Mouse (Mus musculus) heart, adult 9 months (tissue): ENCODE measurements around the gene Hacd4.
"Not testable (repeated sequence)": the region's sequence is repeated elsewhere in the genome, so short reads cannot be mapped to it uniquely, and the experiment has no call there.

Experiments used
- DNase-seq, 2 experiments: peaks; one replicate each; pipeline ENCODE4 v3.0.0; 2022; ENCODE audit warnings: low spot score in 2 of 2

The Hacd4 gene

GRCm38 (mm10) chr4:88436593-88437165 lies 2.0 kb downstream of the Hacd4 start:
- no peak for DNase-seq

DNA sequence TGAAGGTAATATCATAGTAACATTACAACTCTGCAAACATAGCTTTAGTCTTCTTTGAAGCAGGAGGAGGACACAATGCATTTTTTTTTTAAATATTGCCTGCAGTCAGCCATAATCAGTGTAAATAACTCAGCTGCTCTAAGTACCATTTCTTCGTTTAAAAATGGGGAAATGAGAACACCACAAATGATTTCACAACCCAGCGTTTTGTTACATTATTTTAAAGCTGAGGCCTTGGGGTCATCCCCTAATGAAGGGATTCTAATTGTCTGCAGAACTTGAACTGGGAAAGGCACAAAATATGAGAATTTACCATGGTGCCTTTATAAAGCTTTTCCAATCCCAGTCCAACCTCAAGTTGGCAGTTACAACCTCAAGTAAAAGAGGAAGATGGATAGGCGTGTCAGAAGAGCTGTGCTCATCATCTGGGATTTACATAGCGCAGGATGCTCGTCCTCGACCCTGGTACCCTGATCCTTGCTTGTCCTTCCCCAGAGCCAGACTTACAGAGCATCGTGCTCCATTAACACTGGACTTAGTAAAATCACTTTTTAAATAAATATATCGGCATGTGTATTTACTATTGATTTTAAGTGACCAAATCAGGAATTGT lies 6.2 kb downstream of the Hacd4 start:
- peak in 1 of 2 experiments; percentile 15 for DNase-seq

GRCm38 (mm10) chr4:88427630-88428239 lies 11.0 kb downstream of the Hacd4 start:
- no peak for DNase-seq

GRCm38 (mm10) chr4:88424563-88424962 lies 14.2 kb downstream of the Hacd4 start:
- no peak for DNase-seq

GRCm38 (mm10) chr4:88419378-88419777 lies 19.4 kb downstream of the Hacd4 start:
- DNase-seq = no peak

- DNase-seq = no peak
These were observed 23.7 kb downstream of the Hacd4 start for GRCm38 (mm10) chr4:88415017-88415416.

DNA sequence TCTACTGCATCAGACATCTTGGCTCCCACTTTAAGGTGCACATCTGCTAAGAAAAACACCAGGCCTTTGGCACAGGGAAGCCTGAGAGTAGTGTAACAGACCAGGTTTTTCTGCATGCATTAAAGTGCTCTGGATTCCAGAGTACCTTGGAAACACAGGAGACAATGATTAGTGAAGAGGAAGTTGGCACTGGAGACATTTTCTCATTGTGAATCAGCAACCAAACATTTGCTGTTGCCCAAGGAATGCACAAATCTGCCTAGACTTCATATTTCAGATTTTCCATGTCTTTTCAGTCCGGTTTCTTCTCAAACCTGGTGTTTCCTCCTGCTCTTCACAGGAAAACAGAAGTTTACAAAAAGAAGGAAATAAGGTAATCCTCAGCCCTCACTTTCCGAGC lies 26.4 kb downstream of the Hacd4 start:
- no peak for DNase-seq

GRCm38 (mm10) chr4:88409279-88409678 lies 29.4 kb downstream of the Hacd4 start:
- DNase-seq = no peak

- peak; percentile 6 to 13 for DNase-seq
These were observed 31.6 kb downstream of the Hacd4 start for GRCm38 (mm10) chr4:88406887-88407696.

DNA sequence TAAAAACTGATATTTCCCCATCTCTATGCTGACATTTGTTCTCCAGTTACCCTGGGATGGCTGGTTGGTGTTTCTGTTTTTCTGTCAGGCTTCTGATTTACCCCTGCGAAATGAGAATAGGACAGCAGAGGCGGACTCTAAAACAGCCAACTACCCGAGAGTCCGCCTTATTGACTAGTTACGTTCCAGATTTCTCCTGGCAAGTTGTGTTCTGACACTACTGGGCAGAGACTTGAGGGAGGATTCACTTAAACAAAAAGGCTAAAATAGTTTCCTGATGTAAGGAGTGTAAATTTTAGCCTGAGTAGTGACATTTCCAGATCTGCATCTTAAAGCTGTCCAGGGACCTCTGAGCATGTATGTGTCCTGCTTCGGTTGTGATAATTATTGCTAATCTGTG lies 35.8 kb downstream of the Hacd4 start:
- no peak for DNase-seq

DNA sequence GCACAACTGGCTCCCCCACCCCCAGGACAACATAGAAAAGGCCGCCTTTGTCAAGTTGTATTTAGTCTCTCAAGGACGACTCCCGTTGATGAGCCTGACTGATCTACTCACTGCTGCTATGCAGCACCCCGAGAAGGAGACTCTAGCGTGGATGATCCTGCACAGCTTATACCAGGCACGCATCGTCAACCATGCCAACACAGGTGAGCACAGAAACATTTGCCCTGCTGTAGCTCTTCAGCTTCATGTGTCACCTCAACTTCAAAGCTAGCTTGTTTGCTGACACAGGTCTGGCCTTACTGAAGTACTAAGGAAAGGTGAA lies 37.8 kb downstream of the Hacd4 start:
- no peak for DNase-seq

DNA sequence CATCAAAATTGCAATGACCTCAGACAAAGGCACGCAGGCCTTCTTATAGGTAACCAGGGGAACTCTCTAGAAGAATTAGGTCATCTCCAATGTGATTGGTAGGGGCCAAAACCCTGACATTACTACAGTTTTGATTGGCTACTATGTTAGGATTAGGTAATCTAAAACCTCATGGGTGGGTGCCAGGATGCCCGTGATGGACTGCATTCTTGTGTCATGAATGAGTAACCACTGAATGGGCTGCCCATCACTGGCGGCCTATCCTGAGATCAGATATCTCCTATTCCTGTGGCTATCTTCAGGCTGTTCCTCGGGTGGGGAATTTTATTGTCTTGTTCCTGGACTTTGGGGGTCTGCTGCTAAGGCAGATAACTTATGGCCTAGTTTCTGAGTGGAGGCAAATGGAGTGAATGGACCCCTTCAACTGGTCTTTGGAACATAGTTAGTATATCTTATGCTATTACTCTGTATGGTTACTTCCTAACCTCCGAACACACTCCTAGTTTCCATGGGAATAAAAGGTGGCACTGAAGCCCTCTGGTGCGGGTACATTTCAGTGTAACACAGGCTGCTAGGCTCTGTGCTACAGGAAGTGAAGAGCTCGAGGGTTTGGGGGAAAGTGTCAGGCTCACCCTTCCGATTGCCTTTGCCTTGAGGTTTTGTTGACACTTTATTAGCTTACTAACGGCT lies 38.3 kb downstream of the Hacd4 start:
- DNase-seq = no peak

DNA sequence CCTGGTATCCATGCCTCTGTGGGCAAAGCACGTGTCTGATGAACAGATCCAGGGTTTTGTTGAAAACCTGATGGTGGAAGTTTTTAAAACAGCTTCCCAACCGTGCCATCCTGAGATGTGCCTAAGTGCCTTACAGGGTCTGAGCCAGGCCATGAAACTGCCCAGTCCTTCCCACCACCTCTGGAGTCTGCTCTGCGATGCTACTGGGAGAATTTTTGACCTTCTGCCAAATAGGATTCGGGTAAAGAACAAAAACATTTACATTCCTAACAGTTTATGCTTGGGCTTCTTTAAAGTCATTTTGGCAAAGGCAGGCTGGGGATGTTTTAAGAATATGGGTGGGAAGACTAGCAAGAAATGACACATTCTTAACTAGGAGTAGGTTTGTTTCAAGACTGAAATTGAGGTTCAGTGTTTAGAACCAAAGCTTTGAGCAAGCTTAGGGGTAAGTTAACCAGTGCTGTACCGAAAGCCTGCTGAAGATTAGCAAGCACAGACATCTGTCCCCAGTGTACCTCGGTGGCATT lies 41.7 kb downstream of the Hacd4 start:
- no peak for DNase-seq

GRCm38 (mm10) chr4:88395717-88396116 lies 43.0 kb downstream of the Hacd4 start:
- DNase-seq = peak; percentile 7 to 8

GRCm38 (mm10) chr4:88390596-88390995 lies 48.1 kb downstream of the Hacd4 start:
- not testable (repeated sequence) for DNase-seq

DNA sequence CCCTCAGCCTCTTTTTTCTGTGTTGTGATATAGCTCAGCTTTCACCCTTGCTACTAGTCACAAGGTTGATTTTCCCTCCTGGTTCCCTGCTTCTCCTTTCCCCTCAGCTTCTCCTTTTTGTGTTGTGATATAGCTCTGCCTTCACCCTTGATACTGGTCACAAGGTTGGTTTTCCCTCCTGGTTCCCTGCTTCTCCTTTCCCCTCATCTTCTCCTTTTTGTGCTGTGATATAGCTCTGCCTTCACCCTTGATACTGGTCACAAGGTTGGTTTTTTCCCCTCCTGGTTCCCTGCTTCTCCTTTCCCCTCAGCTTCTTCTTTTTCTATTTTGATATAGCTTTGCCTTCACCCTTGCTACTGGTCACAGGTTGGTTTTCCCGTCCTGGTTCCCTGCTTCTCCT lies 48.7 kb downstream of the Hacd4 start:
- no peak for DNase-seq

DNA sequence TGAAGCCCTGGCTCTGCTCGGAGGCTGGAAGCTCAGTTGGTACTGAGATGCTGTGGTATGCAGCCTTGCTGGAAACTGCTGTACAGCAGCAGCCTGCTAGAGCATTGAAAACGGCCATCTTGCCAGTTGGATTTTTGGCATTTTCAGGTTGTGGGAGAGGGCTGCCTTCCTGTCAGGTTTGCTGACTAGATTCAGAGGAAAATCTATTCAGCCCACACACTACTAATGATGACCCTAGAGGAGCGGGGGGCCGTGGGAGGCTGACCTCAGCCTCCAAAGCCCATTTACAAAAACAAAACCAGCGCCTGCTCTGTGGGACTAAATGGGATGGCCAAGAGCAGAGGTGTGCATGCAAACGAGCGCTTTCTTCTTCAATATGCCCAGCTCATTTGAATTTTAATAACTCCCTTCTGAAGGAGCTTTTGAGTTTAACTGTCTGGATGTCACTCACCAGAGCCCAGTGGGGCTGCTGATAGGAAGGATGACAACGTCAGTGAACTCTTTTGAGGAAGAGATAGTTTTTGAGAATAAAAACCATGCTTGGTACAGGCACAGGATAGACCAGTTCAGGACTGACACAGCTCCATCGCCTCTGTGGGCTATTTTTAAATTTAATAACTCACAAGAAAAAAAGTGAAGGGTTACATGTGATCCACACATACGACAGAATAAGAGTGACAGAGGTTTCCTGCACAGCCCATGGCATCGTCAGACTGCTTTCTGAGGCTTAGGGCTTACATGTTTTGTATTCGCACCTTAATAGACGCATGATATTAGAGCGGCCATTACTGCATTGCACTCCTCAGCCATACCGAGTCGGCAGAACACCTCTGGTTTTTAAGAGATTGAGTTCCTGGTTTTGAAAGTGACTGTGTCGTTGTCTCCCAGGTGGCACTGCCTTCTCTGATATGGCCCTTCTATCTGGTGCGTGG lies 66.2 kb downstream of the Hacd4 start:
- no peak for DNase-seq

DNA sequence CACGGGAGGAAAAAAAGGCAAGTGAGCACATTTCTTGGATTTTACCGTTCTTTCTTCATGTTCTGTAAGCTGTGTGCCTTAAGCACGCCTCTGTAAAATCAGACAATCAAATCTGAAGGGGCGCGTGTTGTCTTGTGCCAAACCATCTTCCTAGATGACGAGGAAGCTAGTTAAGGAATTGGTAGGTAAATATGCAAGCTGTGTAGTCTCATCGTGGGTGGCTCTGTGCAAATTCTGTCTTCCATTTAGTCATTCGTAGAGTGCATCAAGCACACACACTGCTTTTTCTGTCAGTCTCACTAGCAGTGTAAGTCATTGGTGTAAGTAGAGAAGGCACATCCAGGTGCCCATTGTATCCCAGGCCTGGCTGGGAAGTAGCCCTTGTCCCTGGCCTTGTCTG lies 67.9 kb downstream of the Hacd4 start:
- no peak for DNase-seq

DNA sequence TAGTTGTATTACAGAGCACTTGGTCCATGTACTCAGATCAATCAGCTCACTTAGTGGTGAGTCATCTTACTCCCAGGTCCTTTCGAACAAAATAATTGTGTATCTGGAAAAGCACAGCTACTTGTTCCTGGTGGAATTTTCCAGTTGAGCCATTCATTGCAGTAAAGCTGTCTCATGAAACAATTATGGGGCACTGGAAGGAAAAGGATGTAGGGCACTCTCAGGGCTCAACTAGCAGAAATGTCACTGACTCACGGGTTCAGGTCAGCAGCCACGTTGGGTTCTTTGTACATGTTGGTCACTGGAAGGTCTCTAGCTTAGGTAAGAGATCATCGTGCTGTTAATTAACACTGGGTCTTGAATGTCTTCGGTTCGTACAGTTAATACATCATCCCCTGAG lies 68.8 kb downstream of the Hacd4 start:
- no peak for DNase-seq

GRCm38 (mm10) chr4:88357431-88357830 lies 81.3 kb downstream of the Hacd4 start:
- DNase-seq = no peak

DNA sequence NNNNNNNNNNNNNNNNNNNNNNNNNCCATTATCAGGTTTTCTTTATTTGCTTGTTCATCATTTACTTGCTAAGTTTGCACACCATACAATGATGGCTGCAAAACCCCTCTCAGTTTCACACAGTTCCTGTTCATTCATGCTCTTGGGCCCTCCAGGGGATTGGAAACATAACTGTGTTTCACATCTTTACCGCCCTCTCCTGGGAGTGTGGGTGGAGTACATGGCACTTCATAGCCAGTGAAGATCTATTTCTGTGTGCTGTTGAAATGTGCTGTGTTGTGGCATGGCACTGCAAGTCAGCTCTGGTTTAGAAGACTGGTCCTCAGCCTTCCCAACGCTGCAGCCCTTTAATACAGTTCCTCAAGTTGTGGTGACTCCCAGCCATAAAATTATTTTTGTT lies 82.1 kb downstream of the Hacd4 start:
- DNase-seq = no peak
